Mouse (Mus musculus) left cerebral cortex, postnatal 36 days (tissue): ENCODE data around the gene Scn11a. TPM values are rescaled to one million over a fixed set of nuclear protein-coding genes. Genes with fewer than 3 reads are reported as not detected.

ENCODE experiments used
- DNase-seq, 2 experiments: peaks; one replicate each; pipeline ENCODE4 v3.0.0; 2021 to 2022; ENCODE audit warnings: low spot score in 2 of 2, mixed read lengths in 1 of 2
- intact Hi-C: fragments of 180-260 bp; cut with DNase I; formaldehyde crosslinking; loops from one replicate; pipeline ENCODE4 v1.15.1; 2025
- total RNA-seq, 2 experiments: library from RNA; stranded (reverse); gene quantifications; 2 replicates each; pipeline ENCODE4 v1.2.3; 2021

Scn11a gene
- total RNA-seq, 2 experiments from 2014 or later: 0.12 to 0.34 TPM

DNA sequence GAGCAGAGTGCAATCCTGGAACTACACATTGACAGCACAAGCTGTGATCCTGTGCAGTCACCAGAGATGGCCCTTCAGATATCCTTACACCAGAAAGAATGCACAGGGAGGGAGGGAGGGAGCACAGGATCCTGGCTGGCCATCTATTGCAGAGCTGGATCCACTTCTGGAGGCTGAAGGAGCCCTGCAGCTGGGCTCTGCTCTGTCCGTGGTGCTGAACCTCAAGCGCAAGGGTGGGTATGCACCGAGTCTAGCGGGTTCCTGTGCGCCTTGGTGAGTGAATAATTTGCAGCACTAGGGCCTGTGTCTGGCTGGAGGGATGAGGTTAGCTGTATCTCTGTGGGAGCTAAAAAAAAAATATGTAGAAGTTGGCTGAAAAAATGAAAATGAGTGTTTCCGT lies 118.6 kb downstream of the Scn11a start:
- intact Hi-C loops: no loop called here
- DNase-seq: no peak

Other genes with a start within 250 kb of the Scn11a start
- 1 to 10 TPM; 2.8 to 5.4 TPM for gene Scn5a, start 246.4 kb downstream of the Scn11a start, total RNA-seq
- gene Scn10a, start 106.1 kb downstream of the Scn11a start, total RNA-seq: under 1 TPM; 0.07 to 0.23 TPM
- 10 to 100 TPM; 70.0 to 85.9 TPM for gene Wdr48, start 69.4 kb upstream of the Scn11a start, total RNA-seq
- 10 to 100 TPM; 36.3 to 40.6 TPM for gene Gorasp1, start 112.1 kb upstream of the Scn11a start, total RNA-seq
- under 1 TPM; 0.50 to 0.67 TPM for gene Ttc21a, start 112.2 kb upstream of the Scn11a start, total RNA-seq
- 10 to 100 TPM; 12.5 to 19.1 TPM for gene Csrnp1, start 159.2 kb upstream of the Scn11a start, total RNA-seq
- under 1 TPM in 1 of 2 experiments, not detected in 1; 0.15 TPM for gene Xirp1, start 198.1 kb upstream of the Scn11a start, total RNA-seq
- gene Cx3cr1, start 244.4 kb upstream of the Scn11a start, total RNA-seq: 10 to 100 TPM; 30.9 to 32.8 TPM